Mouse (Mus musculus) CH12.LX (cell line): ENCODE measurements at regions not wholly inside any gene's neighbourhood (a gene's known extent, or its start where the extent isn't known, plus 50 kb on each side); places are given as distances from the start of the nearest gene placed in this dataset.

Experiments
- DNase-seq: peaks from one replicate; pipeline ENCODE4 v3.0.0-alpha.2; 2013; ENCODE audit errors: extremely low read depth
- H3K27ac ChIP-seq: 2 replicates; pipeline ENCODE4 v1.5.1; 2012; ENCODE audit warnings: low read depth, mild to moderate bottlenecking, control low read depth, moderate library complexity; ENCODE audit not compliant: insufficient read depth
- H3K27me3 ChIP-seq: replicated peaks from 2 replicates; pipeline ENCODE3; 2012; ENCODE audit warnings: inconsistent platforms
- H3K36me3 ChIP-seq, 2 experiments: replicated peaks in 1 of 2; 2 replicates each; pipeline versions ENCODE3 to v1.6.1; 2012; ENCODE audit warnings: inconsistent platforms in 1 of 2, low read length in 1 of 2, mild to moderate bottlenecking in 1 of 2, mixed read lengths in 1 of 2, moderate library complexity in 1 of 2; ENCODE audit not compliant: control insufficient read depth in 1 of 2, insufficient read depth in 1 of 2
- H3K4me1 ChIP-seq, 2 experiments: 2 replicates each; pipeline ENCODE4 v1.6.1; 2012; ENCODE audit warnings: inconsistent platforms in 1 of 2, moderate library complexity in 1 of 2; ENCODE audit not compliant: insufficient read depth in 2 of 2, control insufficient read depth in 1 of 2
- H3K4me2 ChIP-seq: 2 replicates; pipeline ENCODE4 v1.6.1; 2012; ENCODE audit warnings: low read depth, mild to moderate bottlenecking, control low read depth; ENCODE audit not compliant: poor library complexity, insufficient read depth, severe bottlenecking
- H3K4me3 ChIP-seq, 3 experiments: fragments of 150-350 bp in 1 of 3; sonication (generic) in 1 of 3; replicated peaks in 1 of 3; 2 replicates each; pipeline versions ENCODE3 to v1.5.1; 2011 to 2012; ENCODE audit warnings: low read depth in 2 of 3, low read length in 2 of 3, mild to moderate bottlenecking in 2 of 3, moderate library complexity in 2 of 3, control low read depth in 1 of 3, improper control_type of control experiment in 1 of 3, inconsistent platforms in 1 of 3, mixed read lengths in 1 of 3; ENCODE audit not compliant: poor library complexity in 1 of 3
- H3K79me2 ChIP-seq: replicated peaks from 2 replicates; pipeline ENCODE4 v1.6.1; 2012; ENCODE audit warnings: mild to moderate bottlenecking, moderate library complexity; ENCODE audit not compliant: control insufficient read depth, poor library complexity, insufficient read depth, severe bottlenecking; ENCODE audit errors: extremely low read depth
- H3K9ac ChIP-seq: 2 replicates; pipeline ENCODE4 v1.6.1; 2012; ENCODE audit warnings: low read depth, mild to moderate bottlenecking, control low read depth, moderate library complexity; ENCODE audit not compliant: insufficient read depth
- H3K9me3 ChIP-seq: replicated peaks from 2 replicates; pipeline ENCODE3; 2012; ENCODE audit warnings: low read length, inconsistent platforms, mixed read lengths
- CHD1 ChIP-seq: IDR thresholded peaks from 2 replicates; pipeline ENCODE4 v1.6.1; 2012; ENCODE audit warnings: low read depth, low read length, improper control_type of control experiment, inconsistent platforms
- CTCF ChIP-seq, 2 experiments: IDR thresholded peaks in 1 of 2; conservative IDR thresholded peaks in 1 of 2; 2 replicates each; pipeline ENCODE4 v1.5.1; 2011 to 2012; ENCODE audit warnings: low read depth in 2 of 2, low read length in 2 of 2, improper control_type of control experiment in 1 of 2, inconsistent platforms in 1 of 2, mild to moderate bottlenecking in 1 of 2, moderate library complexity in 1 of 2
- ETS1 ChIP-seq: conservative IDR thresholded peaks from 2 replicates; pipeline ENCODE4 v1.6.1; 2012; ENCODE audit warnings: low read depth, mild to moderate bottlenecking, inconsistent platforms, low read length, improper control_type of control experiment, moderate library complexity
- JUND ChIP-seq: conservative IDR thresholded peaks from 2 replicates; pipeline ENCODE4 v1.6.1; 2011; ENCODE audit warnings: low read depth, low read length, improper control_type of control experiment
- KAT2A ChIP-seq: IDR thresholded peaks from 2 replicates; pipeline ENCODE4 v1.6.1; 2012; ENCODE audit warnings: low read length, improper control_type of control experiment, inconsistent platforms; ENCODE audit not compliant: insufficient replicate concordance
- MAX ChIP-seq: IDR thresholded peaks from 2 replicates; pipeline ENCODE4 v1.6.1; 2011; ENCODE audit warnings: low read length, improper control_type of control experiment
- MAZ ChIP-seq: IDR thresholded peaks from 2 replicates; pipeline ENCODE4 v1.6.1; 2012; ENCODE audit warnings: low read depth, mild to moderate bottlenecking, inconsistent platforms, low read length, improper control_type of control experiment, moderate library complexity
- MEF2A ChIP-seq: IDR thresholded peaks from 2 replicates; pipeline ENCODE4 v1.6.1; 2014; ENCODE audit warnings: low read depth, mild to moderate bottlenecking, inconsistent platforms, low read length, improper control_type of control experiment, borderline replicate concordance
- MYC ChIP-seq: IDR thresholded peaks from 2 replicates; pipeline ENCODE4 v1.6.1; 2011; ENCODE audit warnings: low read depth, mild to moderate bottlenecking, improper control_type of control experiment, low read length
- PAX5 ChIP-seq: IDR thresholded peaks from 2 replicates; pipeline ENCODE4 v1.6.1; 2012; ENCODE audit warnings: low read length, inconsistent platforms, mixed read lengths
- RAD21 ChIP-seq: IDR thresholded peaks from 2 replicates; pipeline ENCODE4 v1.6.1; 2011; ENCODE audit warnings: low read depth, mild to moderate bottlenecking, low read length, improper control_type of control experiment, moderate library complexity
- SIN3A ChIP-seq: IDR thresholded peaks from 2 replicates; pipeline ENCODE4 v1.6.1; 2012; ENCODE audit warnings: low read length, improper control_type of control experiment, inconsistent platforms
- SMC3 ChIP-seq: IDR thresholded peaks from 2 replicates; pipeline ENCODE4 v1.6.1; 2011; ENCODE audit warnings: low read depth, low read length, improper control_type of control experiment
- TCF12 ChIP-seq: IDR thresholded peaks from 2 replicates; pipeline ENCODE4 v1.6.1; 2014; ENCODE audit warnings: low read depth, mild to moderate bottlenecking, inconsistent platforms, low read length, improper control_type of control experiment
- UBTF ChIP-seq: IDR thresholded peaks from 2 replicates; pipeline ENCODE4 v1.6.1; 2012; ENCODE audit warnings: low read depth, mild to moderate bottlenecking, inconsistent platforms, low read length, improper control_type of control experiment, moderate library complexity
- USF1 ChIP-seq: IDR thresholded peaks from 2 replicates; pipeline ENCODE4 v1.6.1; 2014; ENCODE audit warnings: low read depth, mild to moderate bottlenecking, inconsistent platforms, low read length, improper control_type of control experiment
- dilution Hi-C: fragments of 300-500 bp; cut with MboI; formaldehyde crosslinking; loops from 2 replicates; pipeline ENCODE4 v1.14.3; 2020; ENCODE audit warnings: low sequenced_read_pairs; ENCODE audit not compliant: extremely low pct_unique_long_range_greater_than_20kb, extremely low pct_ligation_motif_present
- in situ Hi-C: fragments of 300-500 bp; cut with MboI; formaldehyde crosslinking; loops from 3 replicates; pipeline ENCODE4 v1.14.3; 2019; ENCODE audit warnings: low sequenced_read_pairs, low pct_ligation_motif_present, low pct_unique_long_range_greater_than_20kb, mixed read lengths

DNA sequence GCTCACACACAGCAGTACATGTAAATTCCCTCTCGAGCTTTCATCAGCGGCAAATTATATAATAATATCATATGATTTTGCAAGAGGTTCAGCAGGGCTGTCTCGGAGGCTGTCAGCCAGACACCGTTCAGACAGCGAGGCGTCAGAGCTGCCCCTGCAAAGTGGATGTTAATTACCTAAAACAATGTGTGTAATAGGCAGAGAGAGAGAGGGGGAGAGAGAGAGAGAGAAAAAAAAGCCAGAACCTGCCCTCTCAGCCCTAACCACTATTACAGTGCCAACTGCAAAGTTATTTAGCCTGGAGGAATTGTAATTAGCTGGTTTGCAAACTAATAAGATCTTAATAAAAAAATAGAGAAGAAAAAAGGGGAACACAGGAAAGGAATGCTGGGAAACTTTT is 225.1 kb upstream of the Msx2 start:
- no peak for DNase-seq
- in situ Hi-C loops = loop anchor here (25.0 kb wide), 1 partner anchor 236 kb away; the partner anchor contains the start of gene Msx2
- no peak overlapping the region for H3K9ac ChIP-seq
- no peaks in the 10 kb centered on the region for H3K79me2 ChIP-seq
- TF ChIP-seq UBTF (no peak), MEF2A (no peak), MYC (no peak)
- H3K4me1 ChIP-seq = peaks cover 0 to 2% of the 10 kb centered on the region in 2 experiments; a peak in 1 of 4 replicates
- dilution Hi-C loops = no loop called here
- H3K27ac ChIP-seq = no peak overlapping the region
- no peaks in the 10 kb centered on the region for H3K36me3 ChIP-seq
- H3K27me3 ChIP-seq = peaks cover 22% of the 10 kb centered on the region
- no peaks in the 10 kb centered on the region for H3K9me3 ChIP-seq
- H3K4me3 ChIP-seq = no peak overlapping the region
- no peak overlapping the region for H3K4me2 ChIP-seq

DNA sequence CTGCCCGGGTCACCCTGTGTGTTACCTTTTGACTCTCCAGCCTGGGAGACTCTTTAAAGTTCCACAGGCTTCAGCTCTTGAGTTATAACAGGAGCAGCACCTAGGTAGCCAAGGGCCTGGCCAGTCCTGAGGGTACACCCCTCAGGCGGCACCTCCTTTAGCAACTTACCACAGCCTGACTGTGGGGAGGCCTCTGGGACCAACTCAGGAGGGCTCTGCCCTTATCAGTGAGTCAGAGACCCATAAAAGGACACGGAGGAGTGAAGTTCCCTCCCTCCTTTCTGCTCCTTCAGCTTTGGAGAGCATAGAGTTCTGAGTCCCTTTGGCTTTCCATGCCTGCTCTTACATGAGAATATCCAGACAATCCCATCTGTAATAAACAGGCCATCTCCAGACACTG is 222.5 kb upstream of the Msx2 start:
- in situ Hi-C loops = loop anchor here (25.0 kb wide), 1 partner anchor 233 kb away; the partner anchor contains the start of gene Msx2
- H3K4me1 ChIP-seq = no peaks in the 10 kb centered on the region
- H3K4me3 ChIP-seq = no peak overlapping the region
- dilution Hi-C loops = no loop called here
- H3K27ac ChIP-seq = no peak overlapping the region
- no peak overlapping the region for H3K9ac ChIP-seq
- no peaks in the 10 kb centered on the region for H3K36me3 ChIP-seq
- no peaks in the 10 kb centered on the region for H3K9me3 ChIP-seq
- DNase-seq = no peak
- H3K79me2 ChIP-seq = no peaks in the 10 kb centered on the region
- TF ChIP-seq SMC3 = no peak
- no peak for TF ChIP-seq CHD1
- no peak for TF ChIP-seq ETS1
- TF ChIP-seq UBTF = no peak
- no peak for TF ChIP-seq USF1
- TF ChIP-seq JUND = no peak
- TF ChIP-seq PAX5 = no peak
- no peak for TF ChIP-seq CTCF (conservative IDR thresholded peaks at IDR 0.05 in 1 of 2, IDR thresholded peaks at IDR 0.05 in 1 of 2; ENCODE audit: low read depth in 2 of 2, low read length in 2 of 2)
- TF ChIP-seq SIN3A = no peak
- no peak for TF ChIP-seq TCF12
- no peak for TF ChIP-seq MAX
- no peak for TF ChIP-seq MAZ
- no peak for TF ChIP-seq KAT2A
- TF ChIP-seq RAD21 = no peak
- H3K4me2 ChIP-seq = no peak overlapping the region
- peaks cover 29% of the 10 kb centered on the region for H3K27me3 ChIP-seq
